Mouse (Mus musculus) ES-E14 (cell line): ENCODE results near the gene Ltc4s. TPM values are rescaled to one million over a fixed set of nuclear protein-coding genes. Genes with fewer than 3 reads are reported as not detected.

ENCODE experiments used
- DNase-seq: peaks from one replicate; pipeline ENCODE4 v3.0.0-alpha.2; 2013; ENCODE audit warnings: low read depth, low spot score
- H3K27ac ChIP-seq: 2 replicates; pipeline ENCODE4 v1.5.1; 2012; ENCODE audit warnings: low read depth, mild to moderate bottlenecking, low read length, moderate library complexity, mixed read lengths; ENCODE audit not compliant: poor library complexity, insufficient read depth, severe bottlenecking
- H3K36me3 ChIP-seq: 2 replicates; pipeline ENCODE4 v1.6.1; 2012; ENCODE audit warnings: mild to moderate bottlenecking, low read length, moderate library complexity, mixed read lengths; ENCODE audit not compliant: control insufficient read depth, poor library complexity, insufficient read depth, severe bottlenecking
- H3K4me1 ChIP-seq, 2 experiments: fragments of 150-350 bp in 1 of 2; sonication (generic) in 1 of 2; 2 replicates each; pipeline ENCODE4 v1.6.1; 2012; ENCODE audit warnings: low read length in 2 of 2, mild to moderate bottlenecking in 1 of 2, mixed read lengths in 1 of 2; ENCODE audit not compliant: control insufficient read depth in 2 of 2, insufficient read depth in 2 of 2, poor library complexity in 1 of 2
- H3K4me3 ChIP-seq, 2 experiments: fragments of 150-350 bp in 1 of 2; sonication (generic) in 1 of 2; 2 replicates each; pipeline ENCODE4 v1.5.1; 2012; ENCODE audit warnings: low read length in 2 of 2, low read depth in 1 of 2, mild to moderate bottlenecking in 1 of 2, mixed read lengths in 1 of 2; ENCODE audit not compliant: insufficient read depth in 1 of 2, poor library complexity in 1 of 2, severe bottlenecking in 1 of 2
- H3K9ac ChIP-seq: 2 replicates; pipeline ENCODE4 v1.6.1; 2012; ENCODE audit warnings: low read depth, mild to moderate bottlenecking, low read length, mixed read lengths; ENCODE audit not compliant: poor library complexity, insufficient read depth, severe bottlenecking
- H3K9me3 ChIP-seq: fragments of 150-350 bp; sonication (generic); 2 replicates; pipeline ENCODE4 v1.6.1; 2012; ENCODE audit warnings: low read depth, mild to moderate bottlenecking, low read length; ENCODE audit not compliant: control insufficient read depth, insufficient read depth
- CHD2 ChIP-seq: IDR thresholded peaks from 2 replicates; pipeline ENCODE4 v1.6.1; 2014; ENCODE audit warnings: mild to moderate bottlenecking, low read depth, low read length, inconsistent platforms
- HCFC1 ChIP-seq: IDR thresholded peaks from 2 replicates; pipeline ENCODE4 v1.6.1; 2012; ENCODE audit warnings: low read length, inconsistent platforms, borderline replicate concordance; ENCODE audit not compliant: insufficient read depth
- MAFK ChIP-seq: IDR thresholded peaks from 2 replicates; pipeline ENCODE4 v1.6.1; 2014; ENCODE audit warnings: mild to moderate bottlenecking, low read depth, low read length, inconsistent platforms; ENCODE audit not compliant: insufficient read depth
- ZC3H11A ChIP-seq: IDR thresholded peaks from 2 replicates; pipeline ENCODE4 v1.6.1; 2012; ENCODE audit warnings: low read depth, mild to moderate bottlenecking, inconsistent platforms, low read length, borderline replicate concordance
- ZNF384 ChIP-seq: IDR thresholded peaks from 2 replicates; pipeline ENCODE4 v1.6.1; 2012; ENCODE audit warnings: low read depth, low read length, inconsistent platforms
- in situ Hi-C, 2 experiments: fragments of 600-800 bp; cut with MboI; formaldehyde crosslinking; loops; one replicate each; pipeline ENCODE4 v1.15.1; 2025; ENCODE audit warnings: low sequenced_read_pairs in 2 of 2, inconsistent platforms in 1 of 2; ENCODE audit not compliant: unreplicated experiment in 2 of 2
- total RNA-seq: library from RNA; depleted of rRNA; stranded (reverse); fragments of 300-350 nt; gene quantifications from 2 replicates; pipeline ENCODE4 v1.2.3, GENCODE M21; 2012

Gene Ltc4s
- total RNA-seq, 1 experiment, result 1.9 TPM

GRCm38 (mm10) chr11:50201590-50201989 lies 36.8 kb downstream of the Ltc4s start:
- Histone ChIP-seq H3K9ac (no peak overlapping the region), H3K27ac (no peak overlapping the region), H3K36me3 (peaks cover 71% of the 10 kb centered on the region), H3K9me3 (no peaks in the 10 kb centered on the region), H3K4me1 (no peaks in the 10 kb centered on the region), H3K4me3 (no peak overlapping the region)
- in situ Hi-C loops, result no loop called here
- no peak for TF ChIP-seq MAFK
- TF ChIP-seq ZC3H11A, result no peak
- TF ChIP-seq ZNF384, result no peak
- no peak for TF ChIP-seq HCFC1
- no peak for TF ChIP-seq CHD2
- DNase-seq, result no peak

GRCm38 (mm10) chr11:50200613-50201012 lies 37.8 kb downstream of the Ltc4s start:
- in situ Hi-C loops, result no loop called here

GRCm38 (mm10) chr11:50198916-50199315 lies 39.5 kb downstream of the Ltc4s start:
- TF ChIP-seq MAFK (no peak), ZC3H11A (no peak), ZNF384 (no peak), CHD2 (no peak), HCFC1 (no peak)
- no peaks in the 10 kb centered on the region for H3K9me3 ChIP-seq
- in situ Hi-C loops, result no loop called here
- DNase-seq, result no peak
- H3K4me1 ChIP-seq, result 0 out of 4 replicates have a peak, but pooled peaks cover 0 to 4% of the 10 kb centered on the region in 2 experiments
- H3K27ac ChIP-seq, result no peak overlapping the region
- no peak overlapping the region for H3K4me3 ChIP-seq
- H3K36me3 ChIP-seq, result peaks cover 48% of the 10 kb centered on the region
- no peak overlapping the region for H3K9ac ChIP-seq

More at GRCm38 (mm10) chr11:50200613-50201012, 37.8 kb downstream of the Ltc4s start:
- no peaks in the 10 kb centered on the region for H3K9me3 ChIP-seq
- TF ChIP-seq MAFK, result no peak
- no peak for TF ChIP-seq ZNF384
- TF ChIP-seq CHD2, result no peak
- TF ChIP-seq HCFC1, result no peak
- no peak for TF ChIP-seq ZC3H11A
- H3K4me1 ChIP-seq, result no peaks in the 10 kb centered on the region
- no peak overlapping the region for H3K4me3 ChIP-seq
- peaks cover 62% of the 10 kb centered on the region for H3K36me3 ChIP-seq
- no peak for DNase-seq
- no peak overlapping the region for H3K9ac ChIP-seq
- no peak overlapping the region for H3K27ac ChIP-seq

- H3K9me3 ChIP-seq, result no peaks in the 10 kb centered on the region
- DNase-seq, result no peak
- H3K9ac ChIP-seq, result no peak overlapping the region
- H3K27ac ChIP-seq, result no peak overlapping the region
- H3K4me1 ChIP-seq, result 0 out of 4 replicates have a peak, but pooled peaks cover 0 to 4% of the 10 kb centered on the region in 2 experiments
- peaks cover 44% of the 10 kb centered on the region for H3K36me3 ChIP-seq
- TF ChIP-seq MAFK (no peak), ZNF384 (peak; percentile 53; the same call in 1 of the 2 replicates)
- in situ Hi-C loops, result no loop called here
- no peak overlapping the region for H3K4me3 ChIP-seq
Measured at GRCm38 (mm10) chr11:50198219-50198846, 40.1 kb downstream of the Ltc4s start.
